Comparison of ENCODE assay signal across 8 mouse cellular contexts in genomic region chr5:117932862-117933261, GRCm38 (mm10). TPM values are rescaled to one million over a fixed set of nuclear protein-coding genes. Genes with fewer than 3 reads are reported as not detected.
DNase-seq lines count a peak whose midpoint lies in the region; ATAC-seq and TF ChIP-seq lines count a peak whose summit lies in the region.

No protein-coding gene starts in this region.

- no peak overlapping the region for H3K4me3 ChIP-seq in hindbrain, embryonic 10.5 days
- no peak overlapping the region for H3K4me3 ChIP-seq in hindbrain, embryonic 16.5 days (ENCODE audit: low read length)
- H3K4me3 ChIP-seq in cerebellum, adult 2 months (replicated peaks; ENCODE audit: insufficient read depth, low read depth, low read length): no peak overlapping the region
- H3K4me3 ChIP-seq in forebrain, postnatal 0 days (ENCODE audit: low read depth, low read length): no peak overlapping the region
- H3K4me3 ChIP-seq in midbrain, embryonic 11.5 days (ENCODE audit: low read depth, low read length): no peak overlapping the region

- H3K9me3 ChIP-seq in hindbrain, embryonic 10.5 days: no peaks in the 10 kb centered on the region
- H3K9me3 ChIP-seq in hindbrain, embryonic 16.5 days (ENCODE audit: control insufficient read depth, low read length): no peaks in the 10 kb centered on the region
- no peaks in the 10 kb centered on the region for H3K9me3 ChIP-seq in forebrain, postnatal 0 days (ENCODE audit: low read length)
- H3K9me3 ChIP-seq in midbrain, embryonic 11.5 days (ENCODE audit: control insufficient read depth, low read length): peaks cover 2% of the 10 kb centered on the region; the same call in 1 of the 2 replicates

- TF ChIP-seq CTCF in cerebellum, adult 2 months (IDR thresholded peaks at IDR 0.05; ENCODE audit: borderline replicate concordance, insufficient read depth, low read depth, low read length): peak; percentile 84
- TF ChIP-seq CTCF in forebrain, postnatal 0 days (IDR thresholded peaks at IDR 0.05; ENCODE audit: low read depth): peak; percentile 87

- H3K9ac ChIP-seq in hindbrain, embryonic 16.5 days (ENCODE audit: low read depth, low read length): no peak overlapping the region
- no peak overlapping the region for H3K9ac ChIP-seq in forebrain, postnatal 0 days
- H3K9ac ChIP-seq in midbrain, embryonic 11.5 days (ENCODE audit: low read length): no peak overlapping the region

- peak; percentile 89 for DNase-seq in hindbrain, embryonic 10.5 days (ENCODE audit: low spot score)
- DNase-seq in cerebellum, adult 2 months: peak; percentile 84 to 89
- peak; percentile 93 for DNase-seq in forebrain, postnatal 0 days
- DNase-seq in hindlimb bud, embryonic 11.5 days (ENCODE audit: extremely low spot score, low read depth, low spot score): peak; percentile 62
- DNase-seq in left cerebral cortex, adult 18-20 months (ENCODE audit: low spot score in 2 of 2): peak; percentile 90 to 95
- peak; percentile 97 for DNase-seq in midbrain, embryonic 11.5 days (ENCODE audit: low spot score, missing footprints)
- DNase-seq in spleen, postnatal 36 days (ENCODE audit: low spot score in 2 of 2): peak; percentile 35 to 57

- WGBS in hindbrain, embryonic 10.5 days: 3% methylated on average over 9 of the region's 9 CpGs
- WGBS in hindbrain, embryonic 16.5 days: 4% methylated on average over 6 of the region's 9 CpGs
- WGBS in cerebellum, adult 2 months: 5% methylated on average over 7 of the region's 9 CpGs
- 0% methylated on average over 7 of the region's 9 CpGs for WGBS in forebrain, postnatal 0 days
- WGBS in midbrain, embryonic 11.5 days: 1% methylated on average over 8 of the region's 9 CpGs

- ATAC-seq in hindbrain, embryonic 16.5 days: no peak; the same call in 1 of the 2 replicates
- ATAC-seq in forebrain, postnatal 0 days: peak; percentile 85
- ATAC-seq in midbrain, embryonic 11.5 days (ENCODE audit: low FRiP score): no peak

- H3K27ac ChIP-seq in hindbrain, embryonic 10.5 days: no peak overlapping the region
- no peak overlapping the region for H3K27ac ChIP-seq in hindbrain, embryonic 16.5 days (ENCODE audit: low read depth, low read length)
- H3K27ac ChIP-seq in cerebellum, adult 2 months (ENCODE audit: insufficient read depth, low read length): no peak overlapping the region
- H3K27ac ChIP-seq in forebrain, postnatal 0 days (ENCODE audit: low read depth, low read length): no peak overlapping the region
- no peak overlapping the region for H3K27ac ChIP-seq in midbrain, embryonic 11.5 days (ENCODE audit: low read depth, low read length)

- H3K36me3 ChIP-seq in hindbrain, embryonic 10.5 days: no peaks in the 10 kb centered on the region
- H3K36me3 ChIP-seq in hindbrain, embryonic 16.5 days (ENCODE audit: control insufficient read depth, insufficient read depth, low read length): no peaks in the 10 kb centered on the region
- no peaks in the 10 kb centered on the region for H3K36me3 ChIP-seq in forebrain, postnatal 0 days (ENCODE audit: insufficient read depth)
- no peaks in the 10 kb centered on the region for H3K36me3 ChIP-seq in midbrain, embryonic 11.5 days (ENCODE audit: control insufficient read depth, insufficient read depth, low read length)

- no peak overlapping the region for H3K4me2 ChIP-seq in hindbrain, embryonic 16.5 days (ENCODE audit: low read length)
- H3K4me2 ChIP-seq in forebrain, postnatal 0 days (ENCODE audit: low read depth): no peak overlapping the region
- H3K4me2 ChIP-seq in midbrain, embryonic 11.5 days: no peak overlapping the region

- peaks cover 24% of the 10 kb centered on the region for H3K27me3 ChIP-seq in hindbrain, embryonic 10.5 days (ENCODE audit: insufficient read depth, poor library complexity, severe bottlenecking)
- H3K27me3 ChIP-seq in hindbrain, embryonic 16.5 days (replicated peaks; ENCODE audit: control insufficient read depth, insufficient read depth, low read length): no peaks in the 10 kb centered on the region
- no peaks in the 10 kb centered on the region for H3K27me3 ChIP-seq in cerebellum, adult 2 months (ENCODE audit: control insufficient read depth, insufficient read depth, low read length)
- H3K27me3 ChIP-seq in forebrain, postnatal 0 days (ENCODE audit: insufficient read depth, low read length): no peaks in the 10 kb centered on the region
- H3K27me3 ChIP-seq in midbrain, embryonic 11.5 days (ENCODE audit: control insufficient read depth, insufficient read depth, low read length): no peaks in the 10 kb centered on the region; the same call in 1 of the 2 replicates

- peaks cover 7% of the 10 kb centered on the region; the same call in 1 of the 2 replicates for H3K4me1 ChIP-seq in hindbrain, embryonic 10.5 days (replicated peaks)
- no peaks in the 10 kb centered on the region for H3K4me1 ChIP-seq in hindbrain, embryonic 16.5 days (ENCODE audit: control insufficient read depth, insufficient read depth, low read depth, low read length)
- peaks cover 16% of the 10 kb centered on the region for H3K4me1 ChIP-seq in cerebellum, adult 2 months (ENCODE audit: control insufficient read depth, insufficient read depth, low read length)
- no peaks in the 10 kb centered on the region for H3K4me1 ChIP-seq in forebrain, postnatal 0 days (ENCODE audit: insufficient read depth)
- no peaks in the 10 kb centered on the region for H3K4me1 ChIP-seq in midbrain, embryonic 11.5 days (ENCODE audit: control insufficient read depth, insufficient read depth, low read length)

- no peak for TF ChIP-seq POLR2A in cerebellum, adult 2 months (IDR thresholded peaks at IDR 0.05; ENCODE audit: borderline replicate concordance, insufficient read depth, low read length)

RNA-seq across cellular contexts. Expression of gene Fbxo21, which starts 43.7 kb away (rescaled TPM):
- 103 and 117 TPM in 2 replicates for polyA plus RNA-seq in hindbrain, embryonic 10.5 days (2016; fragmentation: Nextera tagmentation; extraction: Ambion mirVana)
- polyA plus RNA-seq in hindbrain, embryonic 16.5 days (2015; fragmentation: Nextera tagmentation; extraction: Ambion mirVana): 151 and 167 TPM in 2 replicates
- 114 and 124 TPM in 2 replicates for polyA plus RNA-seq in cerebellum, adult 2 months (2012; rRNA removed)
- total RNA-seq in forebrain, postnatal 0 days (2014; rRNA removed): 176 and 197 TPM in 2 replicates
- 150 and 161 TPM in 2 replicates for polyA plus RNA-seq in forebrain, postnatal 0 days (2015; fragmentation: Nextera tagmentation; extraction: Ambion mirVana)
- 100 to 1,000 TPM; 127 to 128 TPM for total RNA-seq in left cerebral cortex, adult 18-20 months (2021)
- 90.9 and 93.4 TPM in 2 replicates for polyA plus RNA-seq in midbrain, embryonic 11.5 days (2014; fragmentation: Nextera tagmentation; extraction: Ambion mirVana)

Comparison
In these comparisons a context has a peak if more than half of its experiments do, and no peak if none do; other contexts are left out.
1. DNase-seq: peak in every context shown above with its lines; median percentile 97 in midbrain, embryonic 11.5 days; 93 in forebrain, postnatal 0 days; 92 in left cerebral cortex, adult 18-20 months; 89 in hindbrain, embryonic 10.5 days; 86 in cerebellum, adult 2 months; 62 in hindlimb bud, embryonic 11.5 days; 46 in spleen, postnatal 36 days.